Mouse (Mus musculus) left cerebral cortex, adult 8-10 months (tissue): ENCODE results near the gene Mcts1. TPM values are rescaled to one million over a fixed set of nuclear protein-coding genes. Genes with fewer than 3 reads are reported as not detected.

Source experiments
- DNase-seq, 2 experiments: peaks; one replicate each; pipeline ENCODE4 v3.0.0; 2022; ENCODE audit warnings: low spot score in 2 of 2
- total RNA-seq, 4 experiments: library from RNA; stranded (reverse); gene quantifications; 2 replicates each; pipeline ENCODE4 v1.2.4; 2022

Gene Mcts1
- total RNA-seq, 4 experiments from 2014 or later = 75.4 to 80.5 (median 77.1) TPM

DNA sequence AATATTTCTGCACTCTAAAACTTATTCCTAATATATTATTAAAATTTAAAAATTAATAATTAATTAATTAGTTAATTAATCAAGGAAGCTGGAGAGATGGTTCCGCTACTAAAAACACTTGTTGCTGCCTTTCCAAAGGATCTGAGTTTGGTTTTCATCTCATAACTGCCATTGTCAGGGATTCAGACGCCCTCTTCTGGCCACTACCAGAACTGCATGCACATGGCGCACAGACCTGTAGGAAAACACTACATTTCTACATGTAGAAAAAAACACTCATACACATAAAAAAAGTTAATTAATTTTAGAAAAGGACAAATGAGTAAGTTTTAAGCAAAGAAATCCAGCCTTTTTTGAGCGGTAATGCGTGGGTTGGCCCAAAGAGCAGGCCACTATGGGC, 54.3 kb downstream of the Mcts1 start:
- no peak for DNase-seq

GRCm38 (mm10) chrX:38656206-38656883, 56.0 kb downstream of the Mcts1 start:
- no peak for DNase-seq

Other genes with a start within 250 kb of the Mcts1 start
- 100 to 1,000 TPM in 2 of 4 experiments, 10 to 100 TPM in 2; 78.7 to 107 (median 95.4) TPM for gene Lamp2, start 144.1 kb upstream of the Mcts1 start, total RNA-seq
- 10 to 100 TPM; 35.5 to 40.3 (median 36.4) TPM for gene Cul4b, start 24.4 kb upstream of the Mcts1 start, total RNA-seq
- gene C1galt1c1, start 34.5 kb downstream of the Mcts1 start, total RNA-seq = 10 to 100 TPM; 20.8 to 24.5 (median 22.9) TPM
- not detected for gene 6030498E09Rik, start 172.1 kb downstream of the Mcts1 start, total RNA-seq